In the genomic region with DNA sequence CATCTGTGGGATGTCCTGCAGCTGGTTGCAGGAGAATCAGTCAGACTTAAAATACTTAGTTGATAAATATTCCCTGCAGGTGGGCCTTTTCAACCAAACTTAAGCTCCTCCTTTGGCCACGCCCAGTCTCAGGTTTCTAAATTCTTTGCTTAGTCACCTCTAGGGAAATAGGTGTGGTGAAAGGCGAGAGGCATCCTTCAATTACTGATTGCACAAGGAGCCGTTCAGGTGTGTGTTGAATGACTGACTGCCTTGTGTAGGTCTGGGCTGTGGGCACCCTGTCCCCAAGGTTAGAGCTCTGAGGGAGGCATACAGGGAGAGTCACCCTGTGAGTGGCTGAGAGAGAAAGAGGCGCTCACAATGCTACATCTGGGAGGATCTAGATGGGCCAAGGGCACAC, we compare ENCODE assay signal across 15 mouse cellular contexts. TPM values are rescaled to one million over a fixed set of nuclear protein-coding genes. Genes with fewer than 3 reads are reported as not detected.
DNase-seq lines count a peak whose midpoint lies in the region; ATAC-seq and TF ChIP-seq lines count a peak whose summit lies in the region.
"Had no signal": no experiment of that assay in that cellular context is flagged by ENCODE, and none has a peak within 500 bp of the region (broad histone marks: within the 10 kb centered on the region; RNA-seq: fewer than 3 reads in every experiment).

No protein-coding gene starts in this region.

- H3K27me3 ChIP-seq in heart, embryonic 10.5 days (ENCODE audit: insufficient read depth, poor library complexity, severe bottlenecking) = no peaks in the 10 kb centered on the region
- no peaks in the 10 kb centered on the region for H3K27me3 ChIP-seq in midbrain, embryonic 11.5 days (ENCODE audit: control insufficient read depth, insufficient read depth, low read length)
- H3K27me3 ChIP-seq in midbrain, postnatal 0 days (ENCODE audit: insufficient read depth, low read length) = no peaks in the 10 kb centered on the region
- no peaks in the 10 kb centered on the region for H3K27me3 ChIP-seq in limb, embryonic 10.5 days (ENCODE audit: low read depth, poor library complexity, severe bottlenecking)
- H3K27me3 ChIP-seq in stomach, postnatal 0 days (ENCODE audit: control insufficient read depth, insufficient read depth, low read length) = no peaks in the 10 kb centered on the region
- H3K27me3 ChIP-seq: midbrain, embryonic 13.5 days; neural tube, embryonic 12.5 days had no signal

- no peak overlapping the region for H3K4me2 ChIP-seq in midbrain, embryonic 11.5 days
- H3K4me2 ChIP-seq in midbrain, postnatal 0 days (ENCODE audit: low read depth, low read length, poor library complexity, severe bottlenecking) = no peak overlapping the region
- no peak overlapping the region for H3K4me2 ChIP-seq in stomach, postnatal 0 days (replicated peaks; ENCODE audit: low read depth)
- H3K4me2 ChIP-seq: hindbrain, embryonic 14.5 days; midbrain, embryonic 13.5 days; neural tube, embryonic 12.5 days had no signal

- WGBS in heart, embryonic 10.5 days = 57% methylated on average over 4 of the region's 4 CpGs
- WGBS in midbrain, embryonic 11.5 days = 64% methylated on average over 4 of the region's 4 CpGs
- 70% methylated on average over 4 of the region's 4 CpGs for WGBS in midbrain, postnatal 0 days
- WGBS in limb, embryonic 10.5 days = 56% methylated on average over 4 of the region's 4 CpGs
- WGBS in stomach, postnatal 0 days = 40% methylated on average over 4 of the region's 4 CpGs

- no peaks in the 10 kb centered on the region for H3K36me3 ChIP-seq in heart, embryonic 10.5 days
- H3K36me3 ChIP-seq in midbrain, embryonic 11.5 days (ENCODE audit: control insufficient read depth, insufficient read depth, low read length) = no peaks in the 10 kb centered on the region
- no peaks in the 10 kb centered on the region for H3K36me3 ChIP-seq in midbrain, postnatal 0 days (ENCODE audit: insufficient read depth, low read length)
- no peaks in the 10 kb centered on the region for H3K36me3 ChIP-seq in limb, embryonic 10.5 days
- no peaks in the 10 kb centered on the region for H3K36me3 ChIP-seq in stomach, postnatal 0 days (ENCODE audit: control insufficient read depth, insufficient read depth, low read length)
- H3K36me3 ChIP-seq: midbrain, embryonic 13.5 days; neural tube, embryonic 12.5 days had no signal

- ATAC-seq in midbrain, embryonic 11.5 days (ENCODE audit: low FRiP score) = no peak
- ATAC-seq in midbrain, postnatal 0 days (ENCODE audit: low FRiP score) = no peak
- ATAC-seq in stomach, postnatal 0 days (ENCODE audit: low FRiP score, low TSS enrichment) = peak; percentile 81
- no peak for ATAC-seq in inflammation-experienced regulatory T-cells, adult 6 months
- ATAC-seq: forebrain, postnatal 0 days; midbrain, embryonic 13.5 days had no signal

- H3K9me3 ChIP-seq in heart, embryonic 10.5 days = no peaks in the 10 kb centered on the region
- no peaks in the 10 kb centered on the region for H3K9me3 ChIP-seq in midbrain, embryonic 11.5 days (ENCODE audit: control insufficient read depth, low read length)
- no peaks in the 10 kb centered on the region for H3K9me3 ChIP-seq in midbrain, postnatal 0 days (ENCODE audit: low read length)
- no peaks in the 10 kb centered on the region for H3K9me3 ChIP-seq in limb, embryonic 10.5 days (replicated peaks)
- H3K9me3 ChIP-seq in stomach, postnatal 0 days (ENCODE audit: control insufficient read depth, low read length) = no peaks in the 10 kb centered on the region
- H3K9me3 ChIP-seq: midbrain, embryonic 13.5 days; neural tube, embryonic 12.5 days had no signal

- no peak for TF ChIP-seq EP300 in stomach, postnatal 0 days (optimal IDR thresholded peaks at IDR 0.05)

- H3K4me3 ChIP-seq in heart, embryonic 10.5 days = no peak overlapping the region
- no peak overlapping the region for H3K4me3 ChIP-seq in midbrain, embryonic 11.5 days (ENCODE audit: low read depth, low read length)
- no peak overlapping the region for H3K4me3 ChIP-seq in midbrain, postnatal 0 days (ENCODE audit: low read depth, low read length)
- no peak overlapping the region for H3K4me3 ChIP-seq in limb, embryonic 10.5 days
- H3K4me3 ChIP-seq in stomach, postnatal 0 days (ENCODE audit: low read depth, low read length) = no peak overlapping the region
- H3K4me3 ChIP-seq: midbrain, embryonic 13.5 days; neural tube, embryonic 12.5 days had no signal

- TF ChIP-seq CTCF in midbrain, postnatal 0 days (IDR thresholded peaks at IDR 0.05) = no peak
- no peak for TF ChIP-seq CTCF in stomach, postnatal 0 days (IDR thresholded peaks at IDR 0.05; ENCODE audit: low read depth)

- peak overlapping the region; percentile 67; the same call in 1 of the 2 replicates for H3K27ac ChIP-seq in heart, embryonic 10.5 days
- H3K27ac ChIP-seq in midbrain, embryonic 11.5 days (ENCODE audit: low read depth, low read length) = no peak overlapping the region
- H3K27ac ChIP-seq in midbrain, postnatal 0 days (ENCODE audit: low read depth, low read length) = no peak overlapping the region
- H3K27ac ChIP-seq in limb, embryonic 10.5 days = peak overlapping the region; percentile 53; the same call in 1 of the 2 replicates
- no peak overlapping the region for H3K27ac ChIP-seq in stomach, postnatal 0 days (replicated peaks)
- H3K27ac ChIP-seq: hindbrain, embryonic 14.5 days; midbrain, embryonic 13.5 days; neural tube, embryonic 12.5 days had no signal

- H3K9ac ChIP-seq in midbrain, embryonic 11.5 days (ENCODE audit: low read length) = no peak overlapping the region
- H3K9ac ChIP-seq in midbrain, postnatal 0 days (replicated peaks; ENCODE audit: low read length, poor library complexity, severe bottlenecking) = no peak overlapping the region
- H3K9ac ChIP-seq in stomach, postnatal 0 days (ENCODE audit: low read length) = no peak overlapping the region
- H3K9ac ChIP-seq: forebrain, postnatal 0 days; hindbrain, embryonic 14.5 days; midbrain, embryonic 13.5 days; neural tube, embryonic 12.5 days had no signal

- H3K4me1 ChIP-seq in heart, embryonic 10.5 days = peaks cover 76% of the 10 kb centered on the region
- H3K4me1 ChIP-seq in midbrain, embryonic 11.5 days (ENCODE audit: control insufficient read depth, insufficient read depth, low read length) = no peaks in the 10 kb centered on the region
- no peaks in the 10 kb centered on the region for H3K4me1 ChIP-seq in midbrain, postnatal 0 days (ENCODE audit: insufficient read depth, low read length)
- H3K4me1 ChIP-seq in limb, embryonic 10.5 days = peaks cover 43% of the 10 kb centered on the region
- H3K4me1 ChIP-seq in stomach, postnatal 0 days (replicated peaks; ENCODE audit: control insufficient read depth, insufficient read depth) = no peaks in the 10 kb centered on the region
- H3K4me1 ChIP-seq: midbrain, embryonic 13.5 days; neural tube, embryonic 12.5 days had no signal

- no peak for DNase-seq in heart, embryonic 10.5 days (ENCODE audit: low spot score)
- DNase-seq in heart, adult 8-10 months (ENCODE audit: low spot score) = no peak
- peak; percentile 23 for DNase-seq in midbrain, embryonic 11.5 days (ENCODE audit: low spot score, missing footprints)
- no peak for DNase-seq in midbrain, postnatal 0 days (ENCODE audit: low spot score)
- no peak for DNase-seq in limb, embryonic 10.5 days (ENCODE audit: low spot score)
- peak; percentile 68 for DNase-seq in stomach, postnatal 0 days (ENCODE audit: low spot score)
- DNase-seq in spleen, postnatal 4 days (ENCODE audit: low spot score in 2 of 2) = no peak
- DNase-seq: cerebellum, postnatal 36 days; forebrain, postnatal 0 days; gastrocnemius, postnatal 36 days; layer of hippocampus, postnatal 36 days had no signal

RNA-seq across cellular contexts. Expression of a gene that starts 50.2 kb away (rescaled TPM):
- 18.3 and 34.7 TPM in 2 replicates for polyA plus RNA-seq in heart, embryonic 10.5 days (2016; fragmentation: Nextera tagmentation; extraction: Ambion mirVana)
- total RNA-seq in heart, adult 8-10 months (2022) = 100 to 1,000 TPM; 232 to 257 (median 245) TPM
- 0.73 and 1.0 TPM in 2 replicates for polyA plus RNA-seq in midbrain, embryonic 11.5 days (2014; fragmentation: Nextera tagmentation; extraction: Ambion mirVana)
- 1.6 and 2.0 TPM in 2 replicates for total RNA-seq in midbrain, postnatal 0 days (2014; rRNA removed)
- 0.44 and 0.75 TPM in 2 replicates for polyA plus RNA-seq in midbrain, postnatal 0 days (2015; fragmentation: Nextera tagmentation; extraction: Ambion mirVana)
- polyA plus RNA-seq in limb, embryonic 10.5 days (2016; fragmentation: Nextera tagmentation; extraction: Ambion mirVana) = 0.73 and 1.9 TPM in 2 replicates
- 2.3 and 2.5 TPM in 2 replicates for polyA plus RNA-seq in stomach, postnatal 0 days (2015; fragmentation: Nextera tagmentation; extraction: Ambion mirVana)
- under 1 TPM; 0.15 to 0.20 (median 0.15) TPM for polyA plus RNA-seq in inflammation-experienced regulatory T-cells, adult 6 months (2017; shearing (Covaris generic))

Comparison
In these comparisons a context has a peak if more than half of its experiments do, and no peak if none do; other contexts are left out.
1. DNase-seq: peak in midbrain, embryonic 11.5 days (single experiment) and stomach, postnatal 0 days (single experiment); none in heart, embryonic 10.5 days (single experiment), heart, adult 8-10 months (single experiment), midbrain, postnatal 0 days (single experiment), limb, embryonic 10.5 days (single experiment) and spleen, postnatal 4 days (0 of 2).
2. H3K27ac ChIP-seq: peak in heart, embryonic 10.5 days (single experiment) and limb, embryonic 10.5 days (single experiment); none in midbrain, embryonic 11.5 days (single experiment), midbrain, postnatal 0 days (single experiment) and stomach, postnatal 0 days (single experiment).